Mouse (Mus musculus) cerebellum, adult 2 months (tissue): Measurements from ENCODE around the gene Cldn10.

Experiments used
- CTCF ChIP-seq: fragments of 200-500 bp; IDR thresholded peaks from 2 replicates; pipeline ENCODE4 v1.5.1; 2011; ENCODE audit warnings: low read depth, mild to moderate bottlenecking, control low read depth, low read length, moderate library complexity, borderline replicate concordance; ENCODE audit not compliant: insufficient read depth
- POLR2A ChIP-seq: fragments of 200-500 bp; IDR thresholded peaks from 2 replicates; pipeline ENCODE4 v1.6.1; 2011; ENCODE audit warnings: low read length, control low read depth, borderline replicate concordance; ENCODE audit not compliant: insufficient read depth

DNA sequence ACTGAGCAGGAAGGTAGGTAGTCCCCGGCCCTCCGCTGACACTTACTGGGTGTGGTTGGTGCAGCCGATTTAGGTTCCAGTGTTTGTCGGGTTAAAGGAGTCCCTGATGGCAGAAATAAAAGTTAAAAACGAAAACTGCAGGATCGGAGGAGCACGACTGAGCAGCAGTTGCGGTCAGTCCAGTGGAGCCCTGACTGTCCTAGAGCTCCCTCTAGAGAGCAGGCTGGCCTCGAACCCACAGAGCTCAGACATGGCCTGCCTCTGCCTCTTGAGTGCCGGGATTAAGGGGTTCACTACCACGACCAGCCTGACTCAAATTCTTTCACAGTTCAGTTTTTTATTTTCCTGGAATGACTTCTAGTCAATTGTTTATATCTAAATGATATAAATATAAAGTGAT, 112.2 kb downstream of the Cldn10 start:
- no peak for TF ChIP-seq CTCF
- no peak for TF ChIP-seq POLR2A
